In genomic region chr7:137316926-137317658, GRCm38 (mm10) we compare ENCODE assay signal across 10 mouse cellular contexts. TPM values are rescaled to one million over a fixed set of nuclear protein-coding genes. Genes with fewer than 3 reads are reported as not detected.
A peak's percentile ranks its signal among the peaks of the same experiment; 100 is the strongest.
DNase-seq lines count a peak whose midpoint lies in the region; ATAC-seq and TF ChIP-seq lines count a peak whose summit lies in the region.
"Had no signal": no experiment of that assay in that cellular context is flagged by ENCODE, and none has a peak within 500 bp of the region (broad histone marks: within the 10 kb centered on the region; RNA-seq: fewer than 3 reads in every experiment).

No protein-coding gene starts in this region.

- no peaks in the 10 kb centered on the region for H3K36me3 ChIP-seq in ES-Bruce4 (ENCODE audit: control insufficient read depth, insufficient read depth, low read length, poor library complexity, severe bottlenecking)
- no peaks in the 10 kb centered on the region for H3K36me3 ChIP-seq in heart, embryonic 16.5 days (ENCODE audit: control insufficient read depth, insufficient read depth)
- no peaks in the 10 kb centered on the region for H3K36me3 ChIP-seq in midbrain, embryonic 11.5 days (ENCODE audit: control insufficient read depth, insufficient read depth, low read length)
- H3K36me3 ChIP-seq in liver, postnatal 0 days (replicated peaks; ENCODE audit: insufficient read depth, low read length) = no peaks in the 10 kb centered on the region

- no peak for TF ChIP-seq POLR2A in ES-Bruce4 (IDR thresholded peaks at IDR 0.05; ENCODE audit: insufficient read depth, low read length)
- no peak for TF ChIP-seq POLR2A in brain, embryonic 14.5 days (IDR thresholded peaks at IDR 0.05; ENCODE audit: borderline replicate concordance, extremely low read depth, insufficient read depth, insufficient read length, poor library complexity, severe bottlenecking)

- H3K4me3 ChIP-seq in ES-Bruce4 (ENCODE audit: low read depth, low read length) = peak overlapping the region; percentile 6; the same call in 1 of the 2 replicates
- H3K4me3 ChIP-seq in heart, embryonic 16.5 days (ENCODE audit: low read length) = peak overlapping the region; percentile 35
- peak overlapping the region; percentile 15 for H3K4me3 ChIP-seq in midbrain, embryonic 11.5 days (ENCODE audit: low read depth, low read length)
- H3K4me3 ChIP-seq in liver, postnatal 0 days (ENCODE audit: low read depth, low read length) = no peak overlapping the region
- H3K4me3 ChIP-seq: erythroblast, embryonic 14.5 days had no signal

- no peak overlapping the region for H3K9ac ChIP-seq in ES-Bruce4 (ENCODE audit: low read depth, poor library complexity, severe bottlenecking)
- H3K9ac ChIP-seq in heart, embryonic 16.5 days (ENCODE audit: low read length) = no peak overlapping the region
- H3K9ac ChIP-seq in midbrain, embryonic 11.5 days (ENCODE audit: low read length) = peak overlapping the region; percentile 46; the same call in 1 of the 2 replicates
- H3K9ac ChIP-seq in liver, postnatal 0 days (replicated peaks) = no peak overlapping the region

- H3K27me3 ChIP-seq in ES-Bruce4 (ENCODE audit: control insufficient read depth, insufficient read depth, low read length, poor library complexity, severe bottlenecking) = peaks cover 59% of the 10 kb centered on the region
- peaks cover 77% of the 10 kb centered on the region for H3K27me3 ChIP-seq in heart, embryonic 16.5 days (ENCODE audit: control insufficient read depth, insufficient read depth, low read length)
- H3K27me3 ChIP-seq in midbrain, embryonic 11.5 days (ENCODE audit: control insufficient read depth, insufficient read depth, low read length) = peaks cover 84% of the 10 kb centered on the region
- H3K27me3 ChIP-seq in liver, postnatal 0 days (ENCODE audit: insufficient read depth, low read length) = peaks cover 98% of the 10 kb centered on the region

- no peak overlapping the region for H3K27ac ChIP-seq in ES-Bruce4 (ENCODE audit: insufficient read depth, low read length)
- H3K27ac ChIP-seq in heart, embryonic 16.5 days (ENCODE audit: low read length) = no peak overlapping the region
- H3K27ac ChIP-seq in midbrain, embryonic 11.5 days (ENCODE audit: low read depth, low read length) = peak overlapping the region; percentile 84
- no peak overlapping the region for H3K27ac ChIP-seq in liver, postnatal 0 days (ENCODE audit: low read depth)

- no peaks in the 10 kb centered on the region for H3K9me3 ChIP-seq in ES-Bruce4 (replicated peaks; ENCODE audit: control insufficient read depth, insufficient read depth, low read length, poor library complexity, severe bottlenecking)
- no peaks in the 10 kb centered on the region for H3K9me3 ChIP-seq in heart, embryonic 16.5 days (replicated peaks; ENCODE audit: control insufficient read depth, low read length)
- H3K9me3 ChIP-seq in midbrain, embryonic 11.5 days (ENCODE audit: control insufficient read depth, low read length) = no peaks in the 10 kb centered on the region
- no peaks in the 10 kb centered on the region for H3K9me3 ChIP-seq in liver, postnatal 0 days (ENCODE audit: low read length)

- 3% methylated on average over 39 of the region's 39 CpGs for WGBS in heart, embryonic 16.5 days
- under 1% methylated on average over 39 of the region's 39 CpGs for WGBS in midbrain, embryonic 11.5 days
- 4% methylated on average over 39 of the region's 39 CpGs for WGBS in liver, postnatal 0 days (ENCODE audit: insufficient replicate concordance)

- TF ChIP-seq EP300 in ES-Bruce4 (IDR thresholded peaks at IDR 0.05; ENCODE audit: insufficient read depth, low read depth, low read length) = no peak
- TF ChIP-seq EP300 in liver, postnatal 0 days (IDR thresholded peaks at IDR 0.05; ENCODE audit: low read depth) = no peak

- no peak for ATAC-seq in heart, embryonic 16.5 days (replicated peaks; ENCODE audit: extremely low read depth, insufficient read depth, low FRiP score)
- ATAC-seq in midbrain, embryonic 11.5 days (ENCODE audit: low FRiP score) = peak; percentile 59
- ATAC-seq in liver, postnatal 0 days = no peak

- DNase-seq in brain, embryonic 14.5 days (ENCODE audit: low read depth) = peak; percentile 77
- peak; percentile 97 for DNase-seq in midbrain, embryonic 11.5 days (ENCODE audit: low spot score, missing footprints)
- no peak for DNase-seq in layer of hippocampus, adult 18-20 months (ENCODE audit: low spot score in 2 of 2)
- DNase-seq in layer of hippocampus, postnatal 25 days (ENCODE audit: extremely low spot score in 1 of 2, low spot score in 1 of 2) = no peak
- DNase-seq in c-Kit-positive CD71-positive TER-119-positive erythroid progenitor cells, embryonic 14.5 days (ENCODE audit: low spot score) = no peak
- no peak for DNase-seq in liver, postnatal 0 days

- peak overlapping the region; percentile 52 for H3K4me2 ChIP-seq in heart, embryonic 16.5 days (ENCODE audit: low read depth, low read length)
- peak overlapping the region; percentile 57 for H3K4me2 ChIP-seq in midbrain, embryonic 11.5 days
- no peak overlapping the region for H3K4me2 ChIP-seq in liver, postnatal 0 days (ENCODE audit: low read depth, low read length)

- no peak for TF ChIP-seq CTCF in ES-Bruce4 (IDR thresholded peaks at IDR 0.05; ENCODE audit: low read depth, low read length)
- TF ChIP-seq CTCF in brain, embryonic 14.5 days (IDR thresholded peaks at IDR 0.05; ENCODE audit: borderline replicate concordance, extremely low read depth, insufficient read depth, insufficient read length) = no peak
- TF ChIP-seq CTCF in liver, postnatal 0 days (IDR thresholded peaks at IDR 0.05; ENCODE audit: low read depth) = no peak

- H3K4me1 ChIP-seq in ES-Bruce4 (ENCODE audit: control insufficient read depth, insufficient read depth, low read length) = no peaks in the 10 kb centered on the region
- peaks cover 25% of the 10 kb centered on the region for H3K4me1 ChIP-seq in heart, embryonic 16.5 days (ENCODE audit: control insufficient read depth, insufficient read depth, low read length)
- H3K4me1 ChIP-seq in midbrain, embryonic 11.5 days (ENCODE audit: control insufficient read depth, insufficient read depth, low read length) = peaks cover 51% of the 10 kb centered on the region
- H3K4me1 ChIP-seq in liver, postnatal 0 days (ENCODE audit: insufficient read depth) = peaks cover 11% of the 10 kb centered on the region

RNA-seq across cellular contexts. Expression of gene Ebf3, which starts 2.8 kb away (rescaled TPM):
- 0.26 TPM in 1 of 2 replicates, not detected in the other for polyA plus RNA-seq in ES-Bruce4 (2011; ENCODE audit: insufficient read depth, insufficient read length, low read depth, missing spikeins)
- 46.4 and 157 TPM in 2 replicates for polyA plus RNA-seq in brain, embryonic 14.5 days (2012; rRNA removed)
- 0.56 and 1.1 TPM in 2 replicates for polyA plus RNA-seq in heart, embryonic 16.5 days (2015; fragmentation: Nextera tagmentation; extraction: Ambion mirVana)
- 11.2 and 12.7 TPM in 2 replicates for polyA plus RNA-seq in midbrain, embryonic 11.5 days (2014; fragmentation: Nextera tagmentation; extraction: Ambion mirVana)
- total RNA-seq in layer of hippocampus, adult 18-20 months (2021) = under 1 TPM; 0.47 to 0.68 TPM
- total RNA-seq in layer of hippocampus, postnatal 25 days (2021) = under 1 TPM; 0.42 to 0.54 TPM
- 0.05 TPM in 1 of 2 replicates, not detected in the other for polyA plus RNA-seq in liver, postnatal 0 days (2015; fragmentation: Nextera tagmentation; extraction: Ambion mirVana)
- total RNA-seq: monocyte, adult 5-6 weeks had no signal
- polyA plus RNA-seq: erythroblast, embryonic 14.5 days had no signal

Comparison
In these comparisons a context has a peak if more than half of its experiments do, and no peak if none do; other contexts are left out.
1. DNase-seq: peak in brain, embryonic 14.5 days (single experiment) and midbrain, embryonic 11.5 days (single experiment); none in layer of hippocampus, adult 18-20 months (0 of 2), layer of hippocampus, postnatal 25 days (0 of 2), c-Kit-positive CD71-positive TER-119-positive erythroid progenitor cells, embryonic 14.5 days (single experiment) and liver, postnatal 0 days (single experiment).